Mouse (Mus musculus) large intestine, adult 2 months (tissue): ENCODE measurements around the gene Psg21. TPM values are rescaled to one million over a fixed set of nuclear protein-coding genes. Genes with fewer than 3 reads are reported as not detected.
"Not testable (repeated sequence)": the region's sequence is repeated elsewhere in the genome, so short reads cannot be mapped to it uniquely, and the experiment has no call there.

Experiments
- DNase-seq: peaks from one replicate; pipeline ENCODE4 v3.0.0-alpha.2; 2012; ENCODE audit warnings: low read depth, low spot score
- WGBS: fragments of 180-500 bp; shearing (Covaris S2); methylation state at CpG from one replicate; pipeline ENCODE4 v1.1.7; 2018; 5-methylcytosine and 5-hydroxymethylcytosine counted together
- polyA plus RNA-seq: library from polyadenylated mRNA; depleted of rRNA; stranded (reverse); fragments of >200 nt; gene quantifications from 2 replicates; pipeline ENCODE4 v1.2.3, GENCODE M21; 2012; rRNA removed

Psg21 gene
- not detected in 2 replicates for polyA plus RNA-seq

DNA sequence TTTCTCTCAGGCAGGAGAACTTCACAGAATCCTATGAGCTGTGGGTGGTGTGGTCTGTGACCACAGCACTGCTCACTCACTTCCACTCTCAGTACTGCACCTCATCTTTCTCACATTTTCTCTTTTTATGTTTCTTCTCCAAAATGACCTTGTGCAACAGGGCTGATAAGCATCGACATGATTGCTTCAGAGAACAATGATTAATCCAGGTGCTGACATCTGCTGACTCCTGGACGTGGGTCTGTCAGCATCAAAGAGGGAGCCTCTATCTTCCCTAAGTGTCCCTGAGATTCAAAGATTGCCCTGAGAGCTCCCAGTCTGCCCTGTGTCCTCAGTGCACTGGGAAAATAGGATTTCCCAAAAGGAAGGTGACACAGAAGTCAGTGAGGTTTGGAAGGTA is at the start of gene Psg21:
Gene Psg21, minus strand, starts transcription at position 101 of the 400 bp plus-strand sequence.
- 35% methylated on average over 2 of the region's 2 CpGs for WGBS
- not testable (repeated sequence) for DNase-seq

DNA sequence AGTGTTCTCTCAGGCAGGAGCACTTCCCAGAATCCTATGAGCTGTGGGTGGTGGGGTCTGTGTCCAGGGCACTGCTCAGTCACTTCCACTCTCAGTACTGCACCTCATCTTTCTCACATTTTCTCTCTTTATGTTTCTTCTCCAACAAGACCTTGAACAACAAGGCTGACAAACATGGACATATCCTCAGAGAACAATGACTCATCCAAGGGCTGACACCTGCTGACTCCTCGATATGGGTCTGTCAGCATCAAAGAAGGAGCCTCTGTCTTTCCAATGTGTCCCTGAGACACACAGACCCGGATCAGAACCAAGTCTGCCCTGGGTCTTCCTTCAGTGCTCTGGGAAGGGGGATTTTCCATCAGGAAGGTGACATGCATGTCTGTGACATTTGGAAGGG is 29.6 kb upstream of the Psg21 start, which contains the start of gene Psg20:
Gene Psg20, minus strand, starts transcription at position 101 of the 400 bp plus-strand sequence.
- WGBS: 49% methylated on average over 2 of the region's 2 CpGs
- no peak for DNase-seq

DNA sequence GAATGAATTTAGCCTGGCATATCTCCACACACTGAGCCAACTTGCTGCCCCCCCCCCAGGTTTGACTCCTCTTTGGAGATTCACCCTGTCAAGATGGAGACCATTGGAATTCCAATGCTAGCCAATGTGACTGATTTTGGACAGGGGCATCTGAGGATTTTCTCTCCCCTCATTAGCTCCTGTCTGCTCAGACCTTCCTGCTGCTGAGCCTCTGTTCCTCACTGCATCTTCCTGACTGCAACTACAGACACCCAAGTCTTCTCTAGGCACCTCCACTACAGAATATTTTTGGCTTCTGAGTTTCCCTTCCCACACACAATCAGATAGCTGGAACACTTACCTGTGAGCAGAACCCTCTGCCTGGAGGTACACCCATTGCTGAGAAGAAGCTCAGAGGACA is 29.1 kb upstream of the Psg21 start:
- DNase-seq: no peak

DNA sequence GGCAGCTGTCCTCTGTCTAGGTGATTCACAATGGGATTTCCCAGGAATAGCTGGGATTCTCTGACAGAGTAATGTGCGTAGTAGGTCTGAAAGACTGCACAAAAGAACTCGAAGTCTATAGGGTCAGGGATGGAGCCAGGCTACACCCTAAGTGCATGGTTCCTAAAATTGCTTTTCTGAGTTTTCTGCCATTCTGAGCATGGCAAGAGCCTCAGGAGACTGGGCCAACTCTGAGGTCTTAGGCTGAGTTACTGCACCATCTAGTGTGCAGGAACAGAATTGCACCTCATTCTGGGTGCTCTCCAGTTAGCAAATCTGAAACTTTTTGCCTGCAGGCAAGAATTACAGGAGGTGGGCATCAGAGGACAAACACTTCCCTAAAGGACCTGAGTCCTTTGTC is 23.2 kb upstream of the Psg21 start:
- DNase-seq: no peak
- WGBS: 56% methylated on average over 2 of the region's 2 CpGs

DNA sequence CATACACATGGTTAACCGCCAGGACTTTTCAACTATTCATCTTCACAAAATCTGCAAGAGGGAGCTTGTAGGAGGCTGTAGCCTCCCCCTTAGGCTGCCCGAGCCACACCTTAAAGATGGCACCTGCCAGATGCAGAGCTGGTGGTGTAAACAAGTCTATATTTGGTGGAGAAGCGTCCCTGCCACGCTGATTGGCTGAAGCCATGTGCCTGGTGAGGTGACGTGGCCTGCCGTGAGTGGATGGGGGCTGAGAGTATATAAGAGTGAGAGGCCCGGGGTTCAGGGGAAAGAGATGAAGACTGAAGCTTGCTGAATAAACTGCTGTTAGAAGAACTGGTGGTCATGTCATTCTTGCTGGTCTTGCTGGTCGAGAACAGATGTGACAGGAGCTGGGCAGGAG is 29.6 kb downstream of the Psg21 start:
- DNase-seq: not testable (repeated sequence)
- WGBS: 76% methylated on average over 8 of the region's 8 CpGs

DNA sequence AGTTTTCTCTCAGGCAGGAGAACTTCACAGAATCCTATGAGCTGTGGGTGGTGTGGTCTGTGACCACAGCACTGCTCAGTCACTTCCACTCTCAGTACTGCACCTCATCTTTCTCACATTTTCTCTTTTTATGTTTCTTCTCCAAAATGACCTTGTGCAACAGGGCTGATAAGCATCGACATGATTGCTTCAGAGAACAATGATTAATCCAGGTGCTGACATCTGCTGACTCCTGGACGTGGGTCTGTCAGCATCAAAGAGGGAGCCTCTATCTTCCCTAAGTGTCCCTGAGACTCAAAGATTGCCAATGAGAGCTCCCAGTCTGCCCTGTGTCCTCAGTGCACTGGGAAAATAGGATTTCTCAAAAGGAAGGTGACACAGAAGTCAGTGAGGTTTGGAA is 40.1 kb downstream of the Psg21 start, which contains the start of gene Psg23:
Gene Psg23, minus strand, starts transcription at position 101 of the 400 bp plus-strand sequence.
- WGBS: 26% methylated on average over 2 of the region's 2 CpGs
- not testable (repeated sequence) for DNase-seq

Other genes starting within 250 kb of the Psg21 start
- gene Psg28, start 224.7 kb downstream of the Psg21 start, polyA plus RNA-seq: 0.51 TPM in 1 of 2 replicates, not detected in the other
- gene Psg26, start 172.5 kb downstream of the Psg21 start, polyA plus RNA-seq: 0.35 TPM in 1 of 2 replicates, not detected in the other
- 0.23 TPM in 1 of 2 replicates, not detected in the other for gene Psg25, start 124.5 kb downstream of the Psg21 start, polyA plus RNA-seq
- gene Psg27, start 89.4 kb downstream of the Psg21 start, polyA plus RNA-seq: 0.29 TPM in 1 of 2 replicates, not detected in the other
- gene Psg23, start 40.2 kb downstream of the Psg21 start, polyA plus RNA-seq: 0.04 TPM in 1 of 2 replicates, not detected in the other
- not detected in 2 replicates for gene Psg20, start 29.5 kb upstream of the Psg21 start, polyA plus RNA-seq
- not detected in 2 replicates for gene Psg22, start 61.4 kb upstream of the Psg21 start, polyA plus RNA-seq
- not detected in 2 replicates for gene Psg19, start 141.8 kb upstream of the Psg21 start, polyA plus RNA-seq
- gene Psg17, start 164.9 kb upstream of the Psg21 start, polyA plus RNA-seq: 0.04 and 0.05 TPM in 2 replicates
- gene Mill2, start 183.2 kb upstream of the Psg21 start, polyA plus RNA-seq: 3.2 and 3.3 TPM in 2 replicates
- gene Pglyrp1, start 214.6 kb upstream of the Psg21 start, polyA plus RNA-seq: 539 and 693 TPM in 2 replicates